Mouse (Mus musculus): ENCODE data around the gene Ston1.

- TF ChIP-seq CTCF (IDR thresholded peaks at IDR 0.05; ENCODE audit: control insufficient read depth, insufficient read depth, low read length) (no peak), POLR2A (IDR thresholded peaks at IDR 0.05; ENCODE audit: borderline replicate concordance, control insufficient read depth, low read depth, low read length) (no peak)
Measured at GRCm38 (mm10) chr17:88613721-88614120, 16.2 kb downstream of the Ston1 start.
